Mouse (Mus musculus) cerebellum, adult 18-20 months (tissue): ENCODE results near the gene Slc23a2.

Source experiments
- DNase-seq, 2 experiments: peaks; one replicate each; pipeline ENCODE4 v3.0.0; 2021

Slc23a2 gene

DNA sequence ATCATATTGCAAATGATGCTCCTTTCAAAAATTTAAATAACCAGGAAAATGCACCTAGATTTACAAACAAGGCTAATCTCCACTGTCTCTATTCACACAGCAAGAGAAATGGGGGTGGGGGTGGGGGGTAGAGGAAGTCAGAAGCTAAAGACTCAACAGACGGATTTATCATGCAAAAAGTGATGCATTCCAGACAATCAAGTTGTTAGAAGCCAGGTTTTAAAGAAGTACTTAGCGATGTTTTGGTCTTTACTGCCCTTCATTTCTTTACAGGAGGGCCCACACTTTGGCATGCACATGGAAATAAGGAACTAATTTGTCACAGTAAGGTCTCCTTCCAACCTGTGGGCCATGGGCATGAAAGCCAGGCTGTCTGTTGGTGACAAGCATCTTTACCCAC lies 11.5 kb downstream of the Slc23a2 start:
- DNase-seq, result no peak

DNA sequence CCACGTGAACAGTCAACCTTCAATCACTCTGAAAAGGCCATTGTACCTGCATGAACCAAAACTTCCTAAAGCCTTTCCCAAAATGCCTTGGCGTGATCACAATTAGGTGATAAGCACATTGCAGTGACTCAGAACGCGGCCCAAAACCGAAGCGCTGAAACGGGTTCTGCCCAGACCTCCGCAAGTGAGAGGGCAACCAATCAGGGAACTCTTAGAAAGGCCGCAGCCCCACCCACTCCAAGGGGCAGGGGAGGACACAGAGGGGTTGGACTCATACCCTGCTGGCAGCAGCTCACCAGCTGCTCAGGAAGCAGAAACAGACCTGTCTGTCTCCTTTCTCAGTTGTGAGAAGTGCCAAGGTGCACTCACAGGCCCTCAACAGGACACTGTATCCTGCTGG lies 13.6 kb downstream of the Slc23a2 start:
- DNase-seq, result peak; percentile 54 to 78

DNA sequence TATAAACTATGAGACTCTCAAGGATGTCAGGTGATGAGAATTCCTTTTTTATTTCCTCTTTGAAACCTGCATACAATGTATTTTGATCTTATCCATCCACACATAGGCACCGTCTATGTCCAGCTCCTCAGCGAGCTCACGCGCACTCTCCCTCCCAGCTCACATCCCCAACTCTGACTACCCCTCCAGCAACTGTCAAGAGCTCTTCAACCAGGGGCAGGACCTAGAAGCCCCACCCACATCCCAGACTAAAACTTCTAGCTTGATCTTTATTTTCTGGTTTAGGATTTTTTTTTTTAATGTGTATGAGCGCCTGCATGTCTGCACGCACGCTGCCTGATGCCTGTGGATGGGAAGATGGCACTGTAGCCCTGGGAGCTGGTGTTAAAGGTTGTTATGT lies 14.9 kb downstream of the Slc23a2 start:
- no peak for DNase-seq

DNA sequence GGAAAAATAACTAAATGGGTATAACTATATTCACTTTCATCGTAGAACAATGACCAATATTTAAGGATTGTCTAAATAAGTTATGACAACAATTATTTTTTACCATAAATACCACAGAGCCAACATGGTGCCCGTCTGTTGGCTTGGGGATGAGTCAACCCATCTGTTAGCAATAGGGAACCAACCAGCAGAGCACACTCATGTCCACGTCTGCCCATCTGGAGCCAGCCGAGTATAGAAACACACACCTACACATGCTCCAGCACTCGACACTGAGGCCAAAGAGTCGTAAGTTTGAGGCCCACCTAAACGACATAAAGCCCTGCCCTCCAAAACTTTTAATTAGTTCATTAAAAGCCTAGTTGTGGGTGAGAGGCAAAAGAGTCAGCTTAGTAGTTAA lies 15.7 kb downstream of the Slc23a2 start:
- no peak for DNase-seq

DNA sequence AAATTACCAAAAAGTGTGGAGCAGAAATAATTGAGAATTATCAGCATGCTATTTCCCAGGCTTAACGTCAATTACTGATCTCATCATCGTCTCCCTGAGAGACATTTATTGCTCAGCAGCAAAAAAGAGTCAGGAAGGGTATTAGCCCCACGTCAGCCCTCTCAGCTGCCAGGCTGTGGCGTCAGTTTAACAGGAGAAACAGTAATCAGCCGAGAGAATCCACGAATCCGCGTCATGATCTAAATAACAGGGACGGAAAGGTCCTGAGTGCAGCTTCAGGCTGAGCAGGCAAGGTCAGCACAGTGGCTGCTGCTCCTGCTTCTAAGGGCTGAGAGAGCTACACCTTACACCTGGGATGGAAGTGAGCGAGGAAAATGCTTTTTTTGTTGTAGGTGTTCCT lies 17.0 kb downstream of the Slc23a2 start:
- DNase-seq, result no peak

DNA sequence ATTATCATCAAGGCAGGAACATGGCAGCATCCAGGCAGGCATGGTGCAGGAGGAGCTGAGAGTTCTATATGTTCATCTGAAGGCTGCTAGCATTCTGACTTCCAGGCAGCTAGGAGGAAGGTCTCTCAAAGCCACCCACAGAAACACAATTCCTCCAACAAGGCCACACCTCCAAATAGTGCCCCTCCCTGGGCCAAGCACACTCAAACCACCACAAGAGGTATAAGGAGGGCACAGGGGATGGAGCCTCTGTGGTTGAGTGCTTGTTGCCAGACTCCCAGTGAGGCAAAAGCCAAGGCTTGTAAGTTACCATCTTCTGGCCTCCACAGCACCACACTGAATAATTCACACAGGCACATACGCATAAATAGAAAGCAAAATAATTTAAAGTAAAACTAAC lies 18.6 kb downstream of the Slc23a2 start:
- no peak for DNase-seq

DNA sequence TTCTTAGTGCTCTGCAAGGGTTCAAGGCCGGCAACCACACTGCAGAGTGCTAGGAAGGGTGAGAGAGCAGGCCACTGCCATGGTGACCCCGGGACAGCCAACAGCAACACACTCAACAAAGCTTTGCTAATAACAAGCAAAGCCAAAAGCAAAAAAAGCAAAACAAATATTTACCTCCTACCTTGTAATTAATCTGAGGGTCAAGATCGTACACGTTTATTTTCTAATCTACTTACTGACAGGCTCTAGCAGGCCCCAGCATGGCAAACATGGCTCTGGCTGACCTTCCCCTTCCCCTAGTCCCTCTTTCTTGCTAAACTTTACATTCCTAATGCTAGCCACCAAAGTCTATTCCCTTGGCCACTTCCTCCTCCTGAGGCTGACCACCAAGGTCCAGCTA lies 21.8 kb downstream of the Slc23a2 start:
- no peak for DNase-seq

DNA sequence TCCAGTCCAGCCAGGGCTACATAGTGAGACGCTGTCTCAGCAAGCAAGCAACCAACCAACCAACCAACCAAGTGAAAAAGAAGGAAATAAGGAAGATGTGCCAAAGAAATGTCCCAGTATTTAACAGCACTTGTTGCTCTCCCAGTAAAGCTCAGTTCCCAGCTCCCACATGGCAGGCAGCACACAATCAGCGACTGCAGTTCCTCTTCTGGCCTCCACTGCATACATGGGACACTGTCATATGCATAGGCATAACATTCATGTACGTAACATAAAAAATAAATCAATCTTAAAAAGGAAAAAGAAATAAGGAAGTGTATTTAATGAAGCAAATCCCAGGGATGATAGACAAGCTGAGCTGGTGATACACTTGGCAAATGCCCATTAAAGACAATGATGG lies 23.9 kb downstream of the Slc23a2 start:
- DNase-seq, result no peak

DNA sequence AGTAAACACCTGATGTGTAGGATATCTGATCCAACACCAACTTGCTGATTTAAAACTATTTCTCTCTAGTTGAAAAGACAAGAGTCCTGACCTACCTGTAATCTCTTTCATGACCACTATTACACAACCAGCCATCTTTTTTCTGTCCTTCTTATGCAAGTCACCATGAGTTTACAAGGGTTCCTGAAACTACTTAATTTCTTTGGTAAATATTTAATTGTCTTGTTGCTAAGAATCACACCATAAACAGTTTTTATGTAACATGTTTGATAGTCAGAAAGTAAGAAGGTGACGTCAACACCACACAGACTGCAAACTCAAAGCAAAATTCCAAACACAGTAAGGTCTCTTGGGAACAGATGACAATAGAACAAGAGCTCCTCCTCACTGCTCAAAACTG lies 26.3 kb downstream of the Slc23a2 start:
- no peak for DNase-seq

DNA sequence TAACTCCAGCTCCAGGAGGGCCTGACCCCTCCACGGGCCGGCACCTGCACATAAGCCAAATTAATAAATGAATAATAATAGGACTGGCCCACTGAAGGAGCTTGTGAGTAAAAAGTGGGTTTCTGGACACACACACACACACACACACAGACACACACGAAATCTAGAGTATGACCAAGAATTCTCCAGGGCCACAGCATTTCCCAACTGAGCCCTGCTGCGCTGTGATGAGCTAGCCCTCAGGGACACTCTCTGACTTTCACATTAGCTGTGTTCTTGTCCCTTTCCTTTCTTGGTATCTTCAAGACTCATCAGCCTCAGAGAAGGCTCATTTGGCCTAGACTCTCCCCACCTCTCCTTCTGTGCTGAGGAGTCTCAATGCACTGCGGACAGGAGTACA lies 29.0 kb downstream of the Slc23a2 start:
- no peak for DNase-seq

DNA sequence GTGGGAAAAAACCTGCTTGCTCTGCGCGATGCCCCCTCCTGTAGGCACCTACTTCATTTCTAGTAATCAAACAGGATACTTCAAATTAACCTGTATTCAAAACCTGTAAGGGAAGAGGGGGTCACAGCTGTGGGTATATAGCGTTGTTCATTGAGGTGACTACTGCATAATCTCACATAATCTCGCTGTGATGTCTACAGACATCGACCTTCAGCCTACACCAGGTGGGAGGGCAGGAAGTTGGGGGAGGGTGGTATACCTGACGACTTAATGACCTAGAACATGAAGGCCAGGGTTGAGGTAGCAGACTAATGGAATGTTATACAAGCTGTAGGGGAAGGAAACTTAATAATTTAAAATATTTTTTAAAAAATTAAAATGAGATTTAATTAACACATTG lies 29.6 kb downstream of the Slc23a2 start:
- no peak for DNase-seq

DNA sequence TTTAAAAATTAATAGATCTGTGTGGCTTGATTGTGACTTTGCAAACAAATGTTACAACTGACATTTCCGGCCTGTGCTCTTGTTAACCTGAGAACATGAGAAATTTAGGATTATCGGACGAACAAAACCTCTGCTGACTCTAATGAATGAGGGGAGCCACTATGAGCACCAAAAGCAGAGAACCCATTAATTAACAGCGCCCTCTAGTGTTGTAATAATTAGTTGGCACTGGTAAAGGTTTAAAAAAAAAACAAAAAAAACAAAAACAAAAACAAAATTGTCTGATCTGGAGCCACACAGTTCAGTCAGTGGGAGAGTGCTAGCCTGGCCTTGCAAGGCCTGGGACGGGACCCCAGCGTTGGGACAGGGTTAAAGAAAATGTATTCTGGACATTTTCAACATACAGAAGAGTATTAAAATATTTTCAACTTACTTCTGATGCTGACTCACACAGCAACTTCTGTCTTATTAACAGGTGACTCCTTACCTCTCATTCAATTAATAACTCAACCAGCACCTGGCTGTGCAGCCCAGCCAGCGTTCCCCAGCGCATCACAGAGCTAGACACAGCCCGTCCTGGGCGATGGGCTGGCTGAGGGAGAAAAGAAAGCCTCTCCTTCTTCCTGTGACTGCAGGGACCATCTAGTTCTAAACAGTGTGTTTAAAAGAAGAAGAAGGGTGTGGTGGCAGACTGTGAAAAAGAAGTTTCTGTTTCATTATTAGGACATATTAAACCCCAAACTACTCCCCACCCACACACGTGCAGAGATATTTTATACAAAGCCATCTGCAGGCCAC lies 30.7 kb downstream of the Slc23a2 start:
- DNase-seq, result no peak

DNA sequence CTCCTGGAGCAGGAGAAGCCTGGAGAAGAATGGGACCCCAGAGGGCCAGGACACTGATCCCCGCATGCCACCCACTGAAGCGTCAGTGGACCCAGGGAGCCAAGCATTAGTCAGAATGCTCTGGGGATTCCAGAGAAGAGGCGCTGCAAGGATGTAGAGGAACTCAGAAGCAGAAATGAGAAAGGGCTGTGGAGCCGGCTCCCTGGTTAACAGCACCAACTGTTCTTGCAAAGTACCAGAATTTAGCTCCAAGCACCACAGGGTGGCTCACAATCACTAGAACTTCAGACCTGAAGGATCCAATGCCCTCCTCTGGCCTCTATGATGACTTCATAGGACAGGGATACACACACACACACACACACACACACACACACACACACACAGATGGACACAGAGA lies 32.6 kb downstream of the Slc23a2 start:
- no peak for DNase-seq

DNA sequence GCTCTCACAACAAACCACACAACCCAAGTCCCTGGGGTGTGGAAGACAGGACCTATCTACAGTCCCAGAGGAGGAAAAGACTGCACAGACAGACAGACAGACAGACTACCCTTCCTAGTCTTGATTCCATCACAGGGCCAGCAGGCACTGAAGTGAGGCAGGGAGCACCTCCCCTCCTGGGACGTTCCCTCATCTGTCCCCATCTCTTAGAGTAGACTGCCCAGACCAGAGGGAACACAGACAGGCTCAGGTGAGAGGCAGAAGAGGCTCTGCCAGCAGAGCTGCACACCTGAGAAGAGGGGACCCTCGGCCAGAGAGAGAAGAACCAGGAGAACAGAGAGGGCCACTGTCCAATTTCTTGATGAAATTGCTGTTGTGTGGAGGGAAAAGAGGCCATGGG lies 33.0 kb downstream of the Slc23a2 start:
- DNase-seq, result no peak

DNA sequence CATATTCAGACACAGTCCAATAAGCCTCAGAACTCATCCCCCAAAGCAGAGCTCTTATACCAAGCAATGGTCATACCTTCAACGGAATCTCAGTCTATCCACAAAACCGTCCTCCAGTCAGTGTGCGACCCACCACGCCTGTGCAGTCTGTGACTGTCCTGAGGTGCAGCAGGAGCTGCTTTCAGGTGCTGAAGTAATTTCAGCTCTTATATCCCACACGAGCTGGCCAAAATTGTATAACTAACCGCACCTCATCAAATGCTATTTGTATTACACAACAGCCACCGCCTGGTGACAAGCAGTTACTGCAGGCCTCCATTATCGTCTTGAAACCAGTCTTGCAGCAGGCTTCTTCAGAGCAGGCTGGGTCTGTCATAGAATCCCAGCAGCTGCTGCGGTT lies 33.6 kb downstream of the Slc23a2 start:
- DNase-seq, result peak; percentile 67 to 78

DNA sequence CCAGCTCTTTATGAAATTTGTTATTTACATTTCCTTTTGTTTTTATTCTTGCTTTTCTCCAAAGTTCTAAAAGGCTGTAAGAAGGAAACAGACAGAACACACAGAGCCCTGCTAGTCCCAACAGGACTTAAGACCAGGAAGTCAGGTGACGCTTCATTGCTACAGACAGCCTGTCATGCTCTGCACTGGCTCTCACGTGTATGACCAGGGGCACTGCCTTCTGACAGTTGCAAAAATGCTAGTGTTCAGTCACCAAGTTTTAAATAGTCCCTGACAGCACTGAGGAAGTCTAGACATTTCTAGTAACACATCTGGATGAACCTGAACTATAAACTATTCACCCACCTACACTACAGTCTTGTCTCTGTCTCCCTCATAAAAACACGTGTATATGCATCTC lies 34.2 kb downstream of the Slc23a2 start:
- no peak for DNase-seq

DNA sequence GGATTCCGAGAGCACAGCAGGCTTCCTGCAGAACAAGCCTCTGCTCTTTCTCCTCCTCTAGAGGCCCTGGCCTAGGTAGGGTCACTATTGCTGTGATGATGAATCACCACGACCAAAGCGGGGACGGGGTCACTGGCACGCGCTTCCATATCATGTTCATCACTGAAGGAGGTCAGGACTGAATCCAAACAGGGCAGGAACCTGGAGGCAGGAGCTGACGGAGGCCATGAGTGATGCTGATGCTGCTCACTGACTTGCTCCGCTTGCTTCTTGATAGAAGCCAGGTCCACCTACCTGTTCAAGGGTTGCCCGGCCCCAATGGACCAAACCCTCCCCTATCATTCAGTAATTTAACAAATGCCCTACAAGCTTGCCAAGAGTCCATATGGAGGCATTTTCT lies 35.9 kb downstream of the Slc23a2 start:
- no peak for DNase-seq

DNA sequence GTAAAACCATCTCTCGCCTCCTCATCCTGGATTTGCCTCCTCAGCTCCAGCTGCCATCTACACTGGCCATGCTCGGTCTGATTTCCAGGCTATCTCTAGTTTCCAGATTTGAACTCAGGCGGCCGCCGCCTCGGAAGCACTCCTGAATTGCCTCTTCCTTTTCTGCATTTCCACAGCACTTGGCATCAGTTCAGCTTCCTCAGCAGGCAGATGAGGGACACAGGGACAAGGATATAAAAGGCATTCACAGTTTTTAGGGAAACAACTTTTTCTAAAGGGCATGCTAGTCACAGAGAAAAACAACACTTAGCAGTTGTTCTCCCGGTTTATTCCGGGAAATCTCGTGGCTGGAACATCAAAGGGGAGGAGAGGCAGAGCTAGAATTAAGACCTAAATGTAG lies 37.3 kb downstream of the Slc23a2 start:
- peak; percentile 65 to 66 for DNase-seq

DNA sequence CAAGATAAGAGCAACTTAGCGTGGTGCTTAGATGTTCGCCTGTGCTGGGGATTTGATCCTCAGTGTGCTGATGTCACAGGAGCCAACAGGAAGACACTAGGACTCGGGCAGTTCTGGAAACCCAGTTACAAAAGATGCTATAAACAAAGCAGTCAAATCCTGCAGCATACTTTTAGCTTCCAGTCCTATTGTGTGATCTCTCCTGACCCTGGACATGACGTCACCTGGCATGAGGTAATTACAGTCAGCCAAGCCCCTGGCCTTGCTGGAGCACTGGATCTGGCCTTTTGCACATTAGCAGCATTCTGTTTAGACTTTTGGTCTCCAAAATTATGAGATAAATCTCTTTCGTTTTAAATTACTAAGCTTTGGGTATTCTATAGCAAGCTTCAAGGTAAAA lies 38.8 kb downstream of the Slc23a2 start:
- DNase-seq, result no peak

DNA sequence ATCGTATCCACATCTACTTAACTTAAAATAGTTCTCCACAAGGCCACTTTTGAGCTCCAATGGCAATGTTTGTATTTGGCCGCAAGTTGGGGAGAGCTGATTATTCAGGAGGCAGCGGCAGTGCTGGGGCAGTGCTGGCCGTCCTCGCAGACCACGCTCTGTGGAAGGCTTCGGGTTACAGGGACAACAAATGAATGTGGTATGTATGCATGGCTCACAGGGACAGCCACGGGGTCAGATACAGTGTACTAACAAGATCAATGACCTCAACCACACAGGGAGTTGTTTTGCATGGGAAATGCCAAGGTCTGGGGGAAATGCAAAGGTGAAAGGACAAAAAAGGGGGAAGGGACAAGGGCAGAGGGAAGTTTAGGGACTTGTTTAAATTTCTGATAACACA lies 41.6 kb downstream of the Slc23a2 start:
- DNase-seq, result no peak

DNA sequence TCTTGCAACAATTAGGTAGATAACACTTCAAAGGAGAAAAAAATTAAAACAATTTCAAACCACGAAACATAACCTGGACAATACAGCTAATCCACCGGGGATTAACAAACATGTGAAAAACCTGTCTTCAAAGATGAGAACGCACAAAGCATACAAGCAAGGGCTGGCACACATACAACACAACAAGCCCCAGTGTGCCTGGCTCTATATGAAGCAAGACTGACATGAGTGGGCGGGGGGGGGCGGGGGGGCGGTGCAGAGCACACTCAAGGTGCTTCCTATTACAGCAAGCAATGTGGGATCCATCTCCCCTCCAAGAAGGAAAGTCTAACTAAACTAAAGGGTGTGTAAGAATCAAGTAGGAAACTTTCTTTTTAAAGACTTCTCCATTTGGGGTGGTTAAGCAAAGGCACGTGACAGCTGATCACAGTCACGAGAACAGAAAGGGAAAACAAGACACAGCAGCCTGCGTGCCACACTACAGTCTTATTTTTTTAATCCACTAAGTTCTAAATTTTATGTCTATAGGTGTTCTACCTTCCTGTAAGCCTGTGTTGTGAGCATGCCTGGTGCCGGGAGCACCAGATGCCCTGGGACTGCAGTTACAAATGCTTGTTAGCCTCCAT lies 42.3 kb downstream of the Slc23a2 start:
- DNase-seq, result no peak

DNA sequence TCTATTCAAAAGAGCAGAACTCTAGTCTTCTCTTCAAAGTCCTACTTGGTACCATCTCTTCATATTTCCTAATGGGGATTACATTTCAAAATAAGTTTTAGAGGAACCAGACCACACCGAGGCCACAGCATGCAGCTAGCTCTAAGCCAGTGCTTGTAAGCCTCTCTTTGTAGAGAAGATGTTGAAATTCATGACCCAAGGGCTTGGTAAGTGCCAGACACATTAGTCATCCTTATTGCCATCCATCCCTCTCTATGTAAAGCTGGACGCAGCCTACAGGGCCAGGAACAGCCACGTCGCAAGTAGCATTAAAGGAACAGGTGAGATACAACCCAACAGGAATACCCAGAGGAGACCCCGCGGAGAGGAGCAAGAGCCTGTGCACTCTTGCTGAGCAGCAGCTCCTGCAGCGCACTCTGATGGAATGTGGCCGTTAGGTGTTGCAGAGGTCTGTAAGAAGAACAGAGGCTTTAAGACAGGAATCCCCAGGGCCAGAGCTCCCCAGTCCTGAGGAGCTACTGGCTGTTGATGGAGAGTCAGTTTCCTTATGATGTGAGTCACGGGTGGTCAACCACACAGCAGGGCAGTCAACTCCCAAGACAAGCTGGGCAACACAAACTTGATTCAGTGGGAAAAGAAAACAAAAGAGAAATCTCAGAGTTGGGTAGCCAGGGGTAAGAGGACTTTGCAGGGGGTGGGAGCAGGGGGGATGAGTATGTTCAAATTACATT lies 45.8 kb downstream of the Slc23a2 start:
- DNase-seq, result no peak

DNA sequence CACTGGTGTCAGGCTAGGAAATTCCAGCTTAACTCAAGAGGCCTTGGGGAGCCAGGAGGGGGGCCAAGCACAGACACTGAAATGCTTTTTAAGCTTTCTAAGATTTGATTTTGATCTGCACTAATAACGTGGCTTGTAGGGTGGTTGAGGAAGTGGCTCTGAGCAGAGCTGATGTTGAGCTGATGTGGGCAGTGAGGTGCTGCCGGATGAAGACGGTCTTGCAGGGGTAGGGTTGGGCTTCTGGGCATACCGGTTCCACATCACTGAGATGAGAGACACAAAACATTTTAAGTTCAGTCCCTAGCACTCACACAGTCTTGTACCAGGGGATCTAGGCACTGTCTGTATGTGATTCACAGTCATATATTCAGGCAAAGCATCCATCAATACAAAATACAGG lies 46.5 kb downstream of the Slc23a2 start:
- no peak for DNase-seq

DNA sequence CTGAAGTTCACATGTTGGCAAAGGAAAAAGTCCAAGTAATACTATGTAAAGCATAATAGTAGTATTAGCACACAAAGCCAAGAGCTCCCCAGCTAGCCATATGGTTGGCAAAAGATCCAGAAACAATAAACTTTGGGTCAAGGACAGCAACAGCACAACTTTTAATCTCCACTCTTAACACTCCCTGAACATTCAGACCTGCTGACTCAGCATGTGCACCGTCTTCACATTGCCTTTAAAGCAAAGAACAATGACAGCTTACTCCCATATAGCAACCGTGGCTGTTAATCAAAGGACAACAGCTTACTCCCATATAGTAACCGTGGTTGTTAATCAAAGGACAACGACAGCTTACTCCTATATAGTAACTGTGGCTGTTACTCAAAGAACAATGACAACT lies 48.3 kb downstream of the Slc23a2 start:
- no peak for DNase-seq
